Mouse (Mus musculus) thymus, adult 2 months (tissue): ENCODE results near the gene Il17rd.

ENCODE experiments used
- CTCF ChIP-seq: fragments of 200-500 bp; IDR thresholded peaks from 2 replicates; pipeline ENCODE4 v1.5.1; 2012; ENCODE audit warnings: mild to moderate bottlenecking, control low read depth, low read length, moderate library complexity, borderline replicate concordance; ENCODE audit not compliant: control insufficient read depth, poor library complexity, insufficient read depth; ENCODE audit errors: extremely low read depth
- POLR2A ChIP-seq: fragments of 200-500 bp; IDR thresholded peaks from 2 replicates; pipeline ENCODE4 v1.6.1; 2012; ENCODE audit warnings: mild to moderate bottlenecking, low read length, control low read depth, moderate library complexity; ENCODE audit not compliant: control insufficient read depth, poor library complexity, insufficient read depth; ENCODE audit errors: extremely low read depth

- TF ChIP-seq POLR2A = no peak
- TF ChIP-seq CTCF = no peak
Observed at GRCm38 (mm10) chr14:27108748-27109504, 70.2 kb downstream of the Il17rd start.
